Mouse (Mus musculus) midbrain, embryonic 14.5 days (tissue): ENCODE data around the gene Pde4d. TPM values are rescaled to one million over a fixed set of nuclear protein-coding genes. Genes with fewer than 3 reads are reported as not detected.

Experiments
- ATAC-seq: fragments of 200-750 bp; cut with Nextera tagmentation; 2 replicates; pipeline ENCODE4 v1.8.0; 2017; ENCODE audit warnings: moderate number of reproducible peaks, moderate library complexity; ENCODE audit not compliant: low FRiP score, low TSS enrichment
- DNase-seq: peaks from one replicate; pipeline ENCODE4 v3.0.0-alpha.2; 2015
- H3K27ac ChIP-seq: fragments of 300-500 bp; sonication (generic); replicated peaks from 2 replicates; pipeline ENCODE4 v1.5.1; 2014; ENCODE audit warnings: mild to moderate bottlenecking, low read depth, low read length, moderate library complexity
- H3K27me3 ChIP-seq: fragments of 300-500 bp; sonication (generic); 2 replicates; pipeline ENCODE4 v1.6.1; 2014; ENCODE audit warnings: low read length, control low read depth, mixed read lengths; ENCODE audit not compliant: control insufficient read depth, insufficient read depth
- H3K36me3 ChIP-seq: fragments of 300-500 bp; sonication (generic); 2 replicates; pipeline ENCODE4 v1.6.1; 2014; ENCODE audit warnings: low read length, control low read depth; ENCODE audit not compliant: control insufficient read depth, insufficient read depth
- H3K4me1 ChIP-seq: fragments of 300-500 bp; sonication (generic); 2 replicates; pipeline ENCODE4 v1.6.1; 2014; ENCODE audit warnings: mild to moderate bottlenecking, antibody characterized with exemption, low read length, control low read depth; ENCODE audit not compliant: control insufficient read depth, insufficient read depth
- H3K4me2 ChIP-seq: fragments of 300-500 bp; sonication (generic); 2 replicates; pipeline ENCODE4 v1.6.1; 2014; ENCODE audit warnings: mild to moderate bottlenecking, low read length, moderate library complexity
- H3K4me3 ChIP-seq: fragments of 300-500 bp; sonication (generic); replicated peaks from 2 replicates; pipeline ENCODE4 v1.5.1; 2014; ENCODE audit warnings: low read depth, low read length
- H3K9ac ChIP-seq: fragments of 300-500 bp; sonication (generic); replicated peaks from 2 replicates; pipeline ENCODE4 v1.6.1; 2014; ENCODE audit warnings: mild to moderate bottlenecking, low read length, moderate library complexity
- H3K9me3 ChIP-seq: fragments of 300-500 bp; sonication (generic); 2 replicates; pipeline ENCODE4 v1.6.1; 2016; ENCODE audit warnings: low read length, control low read depth, mixed read lengths; ENCODE audit not compliant: control insufficient read depth
- WGBS: fragments of 180-500 bp; shearing (Covaris S2); extraction: QIAGEN DNeasy Blood & Tissue Kit; methylation state at CpG from one replicate; pipeline ENCODE4 v1.1.7; 2014; 5-methylcytosine and 5-hydroxymethylcytosine counted together
- polyA plus RNA-seq: library from polyadenylated mRNA; unstranded; fragments of >200 nt; fragmentation: Nextera tagmentation; extraction: Ambion mirVana; gene quantifications from 2 replicates; pipeline ENCODE4 v1.2.1, GENCODE M21; 2014

Pde4d gene
- polyA plus RNA-seq, 1 experiment from 2014 or later = 27.1 TPM

GRCm38 (mm10) chr13:109628606-109629005 lies 1178.9 kb downstream of the Pde4d start:
- no peak overlapping the region for H3K4me3 ChIP-seq
- no peaks in the 10 kb centered on the region for H3K9me3 ChIP-seq
- H3K4me2 ChIP-seq = no peak overlapping the region
- 72% methylated on average over 4 of the region's 4 CpGs for WGBS
- no peaks in the 10 kb centered on the region for H3K36me3 ChIP-seq
- H3K27ac ChIP-seq = no peak overlapping the region
- no peak overlapping the region for H3K9ac ChIP-seq
- peaks cover 8% of the 10 kb centered on the region for H3K4me1 ChIP-seq
- ATAC-seq = no peak
- no peaks in the 10 kb centered on the region for H3K27me3 ChIP-seq
- DNase-seq = no peak

DNA sequence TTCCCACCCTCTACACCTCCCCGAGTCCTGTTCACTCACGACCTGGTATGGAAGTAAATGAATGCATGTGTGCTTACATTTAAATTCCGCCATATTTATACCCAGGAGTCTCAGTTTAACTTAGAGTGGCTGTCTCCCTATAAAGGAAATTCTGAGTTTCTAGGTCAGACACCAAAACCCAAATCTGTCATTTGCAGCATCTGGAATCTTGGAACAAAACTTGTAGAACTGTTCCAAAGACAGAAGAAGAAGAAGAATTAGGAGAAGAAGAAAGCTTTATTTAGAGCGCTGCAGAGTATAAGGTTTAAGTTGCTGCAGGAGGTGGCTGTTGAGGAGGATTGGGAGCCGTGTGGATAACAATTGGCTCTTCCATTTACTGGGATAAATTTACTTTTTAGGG lies 1179.5 kb downstream of the Pde4d start:
- H3K36me3 ChIP-seq = no peaks in the 10 kb centered on the region
- no peaks in the 10 kb centered on the region for H3K9me3 ChIP-seq
- ATAC-seq = no peak
- no peaks in the 10 kb centered on the region for H3K27me3 ChIP-seq
- no peak for DNase-seq
- H3K4me3 ChIP-seq = no peak overlapping the region
- no peak overlapping the region for H3K9ac ChIP-seq
- no peak overlapping the region for H3K4me2 ChIP-seq
- H3K4me1 ChIP-seq = peaks cover 14% of the 10 kb centered on the region
- no peak overlapping the region for H3K27ac ChIP-seq
- WGBS = 92% methylated on average over 5 of the region's 5 CpGs

DNA sequence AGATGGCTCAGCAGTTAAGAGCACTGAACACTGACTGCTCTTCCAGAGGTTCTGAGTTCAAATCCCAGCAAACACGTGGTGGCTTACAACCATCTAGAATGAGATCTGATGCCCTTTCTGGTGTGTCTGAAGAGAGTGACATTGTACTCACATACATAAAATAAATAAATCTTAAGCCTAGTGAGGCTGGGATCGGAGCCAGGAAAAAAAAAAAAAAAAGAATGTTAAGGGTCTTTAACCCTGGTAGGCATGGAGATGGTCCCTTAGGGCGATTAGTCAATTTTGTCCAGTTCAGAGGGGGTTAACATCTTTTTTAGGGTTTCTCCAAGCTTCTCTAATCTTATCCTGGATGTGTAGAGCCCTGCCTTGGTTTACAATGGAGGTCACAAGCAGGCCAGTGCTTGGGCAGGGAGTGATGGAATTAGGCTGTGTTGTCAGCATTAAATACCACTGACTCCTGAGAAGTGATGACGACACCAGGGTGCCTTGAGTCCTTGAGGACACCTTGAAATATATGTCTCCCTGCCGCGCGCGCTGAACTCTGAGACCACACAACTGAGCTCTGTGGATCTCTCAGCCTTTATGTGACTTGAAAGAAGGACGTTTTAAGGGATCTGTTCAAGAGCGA lies 1181.8 kb downstream of the Pde4d start:
- no peaks in the 10 kb centered on the region for H3K27me3 ChIP-seq
- H3K36me3 ChIP-seq = no peaks in the 10 kb centered on the region
- no peak overlapping the region for H3K27ac ChIP-seq
- DNase-seq (no peak), ATAC-seq (no peak)
- no peak overlapping the region for H3K4me3 ChIP-seq
- WGBS = 34% methylated on average over 10 of the region's 10 CpGs
- H3K4me1 ChIP-seq = peaks cover 16% of the 10 kb centered on the region
- H3K9me3 ChIP-seq = no peaks in the 10 kb centered on the region
- H3K9ac ChIP-seq = no peak overlapping the region
- no peak overlapping the region for H3K4me2 ChIP-seq

DNA sequence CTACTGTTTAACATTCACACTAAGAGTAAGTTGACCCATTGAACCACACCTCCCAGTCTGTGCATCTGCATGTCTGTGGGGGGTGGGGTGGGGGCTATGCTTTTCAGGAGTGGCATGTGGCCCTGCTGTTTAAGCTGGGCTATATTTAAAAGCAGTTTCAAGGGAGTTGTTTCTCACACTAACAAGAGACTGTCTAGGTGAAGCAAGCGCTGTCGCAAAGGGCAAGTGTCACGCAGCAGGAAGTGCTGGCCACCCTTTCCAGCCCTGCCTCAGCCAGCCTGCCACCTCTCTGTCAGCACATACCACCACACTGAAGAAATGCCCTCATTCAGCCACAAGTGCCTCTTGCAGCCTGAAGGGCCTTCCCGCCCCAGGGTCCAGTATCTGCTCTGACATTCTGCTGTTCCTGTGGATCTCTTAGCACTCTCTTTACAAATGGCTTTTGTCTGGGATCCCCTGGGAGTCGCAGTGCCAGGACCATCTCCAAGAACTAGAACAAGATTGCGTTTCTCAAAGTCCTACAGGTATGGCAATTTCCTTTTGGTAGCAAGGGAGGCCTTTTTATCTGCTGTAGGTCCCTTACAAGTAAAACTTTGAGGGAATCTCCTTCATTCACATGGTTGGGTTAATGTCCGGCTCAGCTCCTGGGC lies 1182.8 kb downstream of the Pde4d start:
- Histone ChIP-seq H3K9me3 (no peaks in the 10 kb centered on the region), H3K4me1 (peaks cover 16% of the 10 kb centered on the region), H3K9ac (no peak overlapping the region), H3K4me3 (no peak overlapping the region), H3K36me3 (no peaks in the 10 kb centered on the region), H3K27me3 (no peaks in the 10 kb centered on the region), H3K27ac (no peak overlapping the region), H3K4me2 (no peak overlapping the region)
- no peak for DNase-seq
- ATAC-seq = no peak
- 7% methylated on average over 7 of the region's 7 CpGs for WGBS

- Histone ChIP-seq H3K27ac (no peak overlapping the region), H3K4me1 (peaks cover 16% of the 10 kb centered on the region), H3K4me3 (no peak overlapping the region), H3K9me3 (no peaks in the 10 kb centered on the region), H3K4me2 (no peak overlapping the region), H3K27me3 (no peaks in the 10 kb centered on the region), H3K9ac (no peak overlapping the region), H3K36me3 (no peaks in the 10 kb centered on the region)
- DNase-seq = no peak
- 2% methylated on average over 3 of the region's 3 CpGs for WGBS
- no peak for ATAC-seq
Measured at GRCm38 (mm10) chr13:109633037-109633418, 1183.3 kb downstream of the Pde4d start.

DNA sequence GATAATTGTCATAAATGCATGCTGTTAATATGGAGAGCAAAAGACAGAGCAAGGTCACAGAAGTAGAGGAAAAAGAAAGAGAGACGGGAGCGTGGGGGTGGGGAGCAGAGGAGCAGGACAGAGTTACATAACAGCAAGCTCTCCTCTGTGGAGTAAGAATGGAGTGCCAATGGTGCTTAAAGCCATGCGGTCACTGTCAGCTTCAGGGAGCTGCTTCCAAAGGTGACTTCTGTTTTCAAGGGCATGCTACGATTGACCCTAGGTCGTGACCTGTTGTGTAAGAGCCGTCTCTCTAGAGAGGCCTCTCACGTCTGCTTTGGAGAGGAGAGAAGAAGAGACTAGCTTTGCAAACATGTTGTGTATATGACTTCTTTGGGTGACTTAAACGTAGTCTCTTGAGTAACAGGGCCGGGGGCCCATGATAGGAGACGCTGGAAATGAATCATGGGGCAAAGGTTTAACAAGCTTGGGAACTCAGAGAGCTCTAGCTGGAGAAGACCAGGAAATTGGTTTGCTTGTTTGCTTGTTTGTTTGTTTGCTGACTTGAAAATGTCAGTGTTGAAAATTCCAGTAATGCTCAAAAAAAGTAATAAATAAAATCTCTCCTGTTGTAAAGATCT lies 1186.3 kb downstream of the Pde4d start:
- H3K27me3 ChIP-seq = no peaks in the 10 kb centered on the region
- WGBS = 79% methylated on average over 10 of the region's 10 CpGs
- no peaks in the 10 kb centered on the region for H3K36me3 ChIP-seq
- peaks cover 16% of the 10 kb centered on the region for H3K4me1 ChIP-seq
- no peak overlapping the region for H3K4me2 ChIP-seq
- ATAC-seq = no peak
- DNase-seq = no peak
- no peaks in the 10 kb centered on the region for H3K9me3 ChIP-seq
- no peak overlapping the region for H3K9ac ChIP-seq
- H3K27ac ChIP-seq = no peak overlapping the region
- H3K4me3 ChIP-seq = no peak overlapping the region

GRCm38 (mm10) chr13:109638273-109638672 lies 1188.5 kb downstream of the Pde4d start:
- DNase-seq = no peak
- Histone ChIP-seq H3K27me3 (no peaks in the 10 kb centered on the region), H3K4me2 (no peak overlapping the region), H3K9ac (no peak overlapping the region), H3K9me3 (no peaks in the 10 kb centered on the region), H3K27ac (no peak overlapping the region), H3K4me3 (no peak overlapping the region), H3K4me1 (peaks cover 8% of the 10 kb centered on the region; the same call in 1 of the 2 replicates), H3K36me3 (no peaks in the 10 kb centered on the region)
- no peak for ATAC-seq

GRCm38 (mm10) chr13:109639286-109639685 lies 1189.5 kb downstream of the Pde4d start:
- no peak overlapping the region for H3K4me3 ChIP-seq
- no peak overlapping the region for H3K9ac ChIP-seq
- DNase-seq (no peak), ATAC-seq (no peak)
- WGBS = 78% methylated on average over 6 of the region's 6 CpGs
- no peak overlapping the region for H3K27ac ChIP-seq
- H3K36me3 ChIP-seq = no peaks in the 10 kb centered on the region
- H3K4me1 ChIP-seq = peaks cover 2% of the 10 kb centered on the region; the same call in 1 of the 2 replicates
- H3K9me3 ChIP-seq = no peaks in the 10 kb centered on the region
- H3K4me2 ChIP-seq = no peak overlapping the region
- no peaks in the 10 kb centered on the region for H3K27me3 ChIP-seq

DNA sequence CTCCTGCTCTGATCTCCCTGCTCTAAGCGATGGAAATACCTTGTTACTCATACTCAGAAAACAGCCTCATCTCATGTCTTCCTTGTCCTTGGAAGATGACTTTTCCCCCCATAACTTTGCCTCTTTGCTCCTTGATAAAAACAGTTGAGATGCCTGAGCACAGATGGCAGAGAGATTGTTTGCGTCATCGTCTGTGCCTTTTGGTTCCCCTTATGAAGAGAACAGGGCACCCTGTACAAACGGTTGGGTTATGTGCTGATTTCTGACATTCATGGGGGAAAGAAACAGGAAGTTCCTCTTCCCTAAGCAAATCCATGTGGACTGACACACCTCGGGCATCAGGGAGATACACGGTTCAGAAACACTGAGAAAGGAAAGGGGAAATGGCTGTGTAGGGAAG lies 1191.8 kb downstream of the Pde4d start:
- 0 out of 2 replicates have a peak, but pooled peaks cover under 1% of the 10 kb centered on the region for H3K4me1 ChIP-seq
- ATAC-seq (no peak), DNase-seq (no peak)
- H3K9ac ChIP-seq = no peak overlapping the region
- no peaks in the 10 kb centered on the region for H3K36me3 ChIP-seq
- H3K27me3 ChIP-seq = no peaks in the 10 kb centered on the region
- 85% methylated on average over 6 of the region's 6 CpGs for WGBS
- no peaks in the 10 kb centered on the region for H3K9me3 ChIP-seq
- H3K4me2 ChIP-seq = no peak overlapping the region
- H3K27ac ChIP-seq = no peak overlapping the region
- H3K4me3 ChIP-seq = no peak overlapping the region
